Mouse (Mus musculus) liver, embryonic 13.5 days (tissue): Measurements from ENCODE around the gene Dock8. TPM values are rescaled to one million over a fixed set of nuclear protein-coding genes. Genes with fewer than 3 reads are reported as not detected.

ENCODE experiments used
- ATAC-seq: fragments of 200-750 bp; cut with Nextera tagmentation; 2 replicates; pipeline ENCODE4 v1.8.0; 2017; ENCODE audit warnings: low read depth, mild to moderate bottlenecking, moderate number of reproducible peaks, moderate library complexity
- DNase-seq: peaks from one replicate; pipeline ENCODE4 v3.0.0; 2022
- H3K27ac ChIP-seq: fragments of 300-500 bp; sonication (generic); 2 replicates; pipeline ENCODE4 v1.5.1; 2015; ENCODE audit warnings: moderate library complexity, mild to moderate bottlenecking, inconsistent platforms
- H3K27me3 ChIP-seq: fragments of 300-500 bp; sonication (generic); 2 replicates; pipeline ENCODE4 v1.6.1; 2015; ENCODE audit warnings: mild to moderate bottlenecking, inconsistent platforms
- H3K36me3 ChIP-seq: fragments of 300-500 bp; sonication (generic); 2 replicates; pipeline ENCODE4 v1.6.1; 2015; ENCODE audit warnings: mild to moderate bottlenecking, inconsistent platforms
- H3K4me1 ChIP-seq: fragments of 300-500 bp; sonication (generic); replicated peaks from 2 replicates; pipeline ENCODE4 v1.6.1; 2015; ENCODE audit warnings: inconsistent platforms
- H3K4me2 ChIP-seq: fragments of 300-500 bp; sonication (generic); 2 replicates; pipeline ENCODE4 v1.6.1; 2015; ENCODE audit warnings: inconsistent platforms, mild to moderate bottlenecking, moderate library complexity
- H3K4me3 ChIP-seq: fragments of 300-500 bp; sonication (generic); replicated peaks from 2 replicates; pipeline ENCODE4 v1.5.1; 2015; ENCODE audit warnings: mild to moderate bottlenecking, inconsistent platforms
- H3K9ac ChIP-seq: fragments of 300-500 bp; sonication (generic); 2 replicates; pipeline ENCODE4 v1.6.1; 2015; ENCODE audit warnings: mild to moderate bottlenecking, inconsistent platforms
- H3K9me3 ChIP-seq: fragments of 300-500 bp; sonication (generic); replicated peaks from 2 replicates; pipeline ENCODE4 v1.6.1; 2016; ENCODE audit warnings: inconsistent platforms
- WGBS: fragments of 180-500 bp; shearing (Covaris S2); methylation state at CpG from one replicate; pipeline ENCODE4 v1.1.7; 2015; ENCODE audit not compliant: insufficient replicate concordance; 5-methylcytosine and 5-hydroxymethylcytosine counted together
- polyA plus RNA-seq: library from polyadenylated mRNA; unstranded; fragments of >200 nt; fragmentation: Nextera tagmentation; extraction: Ambion mirVana; gene quantifications from 2 replicates; pipeline ENCODE4 v1.2.1, GENCODE M21; 2015

Gene Dock8
- polyA plus RNA-seq, 1 experiment from 2014 or later, result 6.7 TPM

DNA sequence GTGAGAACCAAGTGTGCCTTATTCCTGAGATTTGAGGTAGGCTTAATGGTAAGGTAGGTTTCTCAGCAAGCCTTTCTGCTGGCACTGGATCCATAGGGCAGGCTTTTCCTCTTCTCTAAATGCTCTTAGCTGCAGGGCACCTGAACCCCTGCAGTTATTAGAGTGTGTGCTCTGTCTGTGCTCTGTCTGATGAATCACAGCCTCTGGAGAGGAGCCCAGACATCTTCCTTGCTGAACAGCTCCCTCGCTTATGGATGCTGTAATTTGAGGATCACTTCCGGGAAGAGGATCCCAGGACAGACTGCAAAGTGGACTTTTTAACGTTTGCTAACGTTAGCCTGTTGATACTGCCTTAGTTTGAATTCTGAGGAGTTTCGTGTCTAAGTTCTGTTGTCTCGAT lies 41.9 kb downstream of the Dock8 start:
- DNase-seq (no peak), ATAC-seq (no peak)
- peaks cover 27% of the 10 kb centered on the region for H3K4me1 ChIP-seq
- H3K4me2 ChIP-seq, result no peak overlapping the region
- H3K4me3 ChIP-seq, result no peak overlapping the region
- WGBS, result 62% methylated on average over 6 of the region's 6 CpGs
- no peak overlapping the region for H3K27ac ChIP-seq
- H3K9me3 ChIP-seq, result no peaks in the 10 kb centered on the region
- no peak overlapping the region for H3K9ac ChIP-seq
- H3K27me3 ChIP-seq, result no peaks in the 10 kb centered on the region
- no peaks in the 10 kb centered on the region for H3K36me3 ChIP-seq

DNA sequence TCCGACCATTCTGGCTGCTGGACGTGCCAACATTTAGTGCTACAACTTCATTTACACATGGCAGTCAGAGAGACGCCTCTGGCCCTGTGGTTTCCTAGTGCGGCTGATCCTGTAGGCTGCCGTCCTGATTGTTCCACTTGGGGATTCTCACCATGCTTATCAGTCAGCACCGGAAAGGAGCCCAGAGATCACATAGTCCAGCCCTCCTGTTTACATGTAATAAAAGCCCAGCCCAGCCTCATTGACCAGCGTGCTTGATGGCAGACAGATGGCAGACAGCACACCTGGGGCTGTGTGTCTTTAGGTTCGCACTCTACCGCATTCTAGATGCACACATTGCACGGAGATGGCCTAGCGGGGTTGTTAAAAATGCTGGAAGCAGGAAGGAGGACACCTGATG lies 43.6 kb downstream of the Dock8 start:
- H3K9me3 ChIP-seq, result no peaks in the 10 kb centered on the region
- DNase-seq, result no peak
- H3K36me3 ChIP-seq, result no peaks in the 10 kb centered on the region
- ATAC-seq, result 0 out of 2 replicates have a peak, but pooled peaks have one; percentile 15
- H3K4me1 ChIP-seq, result peaks cover 18% of the 10 kb centered on the region
- H3K4me3 ChIP-seq, result no peak overlapping the region
- H3K9ac ChIP-seq, result no peak overlapping the region
- 56% methylated on average over 11 of the region's 11 CpGs for WGBS
- H3K27ac ChIP-seq, result no peak overlapping the region
- H3K27me3 ChIP-seq, result no peaks in the 10 kb centered on the region
- H3K4me2 ChIP-seq, result no peak overlapping the region

DNA sequence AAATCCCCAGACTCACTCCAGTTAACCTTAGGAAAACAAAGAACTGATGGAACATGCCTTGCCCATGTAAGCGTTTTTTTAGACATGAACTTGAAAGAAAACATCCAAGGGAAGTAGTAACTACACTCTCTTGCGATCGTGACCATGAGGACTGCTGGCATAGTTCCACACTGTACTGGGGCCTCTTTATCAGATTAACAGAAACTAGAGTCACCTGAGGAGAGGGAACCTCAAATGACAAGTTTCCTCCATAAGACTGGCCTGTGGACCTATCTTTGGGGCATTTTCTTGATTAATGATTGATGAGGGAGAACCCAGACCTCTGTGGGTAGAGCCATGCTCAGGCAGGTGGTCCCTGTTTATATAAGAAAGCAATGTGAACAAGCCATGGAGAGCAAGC lies 44.7 kb downstream of the Dock8 start:
- Histone ChIP-seq H3K27ac (no peak overlapping the region), H3K9me3 (no peaks in the 10 kb centered on the region), H3K9ac (no peak overlapping the region), H3K4me2 (no peak overlapping the region), H3K4me3 (no peak overlapping the region), H3K36me3 (no peaks in the 10 kb centered on the region), H3K27me3 (no peaks in the 10 kb centered on the region), H3K4me1 (peaks cover 18% of the 10 kb centered on the region)
- WGBS, result 52% methylated on average over 3 of the region's 3 CpGs
- ATAC-seq, result no peak
- DNase-seq, result no peak

DNA sequence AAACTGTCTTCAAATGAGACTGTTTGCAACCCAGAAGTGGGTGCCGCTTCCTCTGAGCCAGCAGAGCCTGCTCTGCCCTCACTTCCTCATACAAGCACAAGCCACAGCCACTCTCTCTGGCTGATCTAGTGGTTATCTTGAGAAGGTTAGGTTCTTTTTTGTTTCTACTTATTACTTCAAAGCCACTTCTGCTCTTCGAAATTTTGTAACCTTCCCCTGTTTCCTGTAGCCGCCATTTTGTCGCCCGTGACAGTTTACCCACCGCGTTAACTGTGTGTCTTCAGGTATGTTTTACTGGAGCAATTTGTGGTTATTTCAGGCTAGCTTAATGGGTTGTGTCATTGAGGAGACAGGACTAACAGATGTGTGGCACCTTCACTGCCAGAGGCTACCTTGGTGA lies 53.0 kb downstream of the Dock8 start:
- H3K4me3 ChIP-seq, result no peak overlapping the region
- H3K4me2 ChIP-seq, result no peak overlapping the region
- peak overlapping the region; percentile 64; the same call in 1 of the 2 replicates for H3K27ac ChIP-seq
- H3K9me3 ChIP-seq, result no peaks in the 10 kb centered on the region
- ATAC-seq, result no peak
- no peak overlapping the region for H3K9ac ChIP-seq
- peak; percentile 10 for DNase-seq
- no peaks in the 10 kb centered on the region for H3K27me3 ChIP-seq
- 37% methylated on average over 7 of the region's 7 CpGs for WGBS
- H3K36me3 ChIP-seq, result no peaks in the 10 kb centered on the region
- H3K4me1 ChIP-seq, result peaks cover 36% of the 10 kb centered on the region

DNA sequence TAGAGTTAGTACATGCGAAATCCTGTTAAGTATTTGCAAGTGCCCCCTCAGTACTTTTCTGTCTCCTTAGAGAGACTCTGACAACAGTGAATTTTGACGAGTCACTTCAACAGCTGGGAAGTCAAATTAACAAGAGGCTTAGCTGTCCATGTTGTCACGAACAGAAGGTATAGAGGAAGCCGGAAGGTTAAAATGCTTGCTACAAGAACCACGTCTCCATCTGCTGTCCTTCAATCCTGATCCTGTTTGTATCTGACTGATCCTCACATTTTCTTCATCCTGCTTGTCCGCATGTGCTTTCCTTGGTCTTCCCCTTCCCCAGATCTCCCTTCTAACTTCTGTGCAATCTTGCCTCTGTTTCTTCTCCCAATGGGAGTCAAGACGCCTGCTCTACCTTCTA lies 53.8 kb downstream of the Dock8 start:
- H3K36me3 ChIP-seq, result no peaks in the 10 kb centered on the region
- H3K9me3 ChIP-seq, result no peaks in the 10 kb centered on the region
- H3K9ac ChIP-seq, result no peak overlapping the region
- WGBS, result 61% methylated on average over 7 of the region's 7 CpGs
- H3K4me1 ChIP-seq, result peaks cover 36% of the 10 kb centered on the region
- H3K27ac ChIP-seq, result peak overlapping the region; percentile 64; the same call in 1 of the 2 replicates
- no peak for ATAC-seq
- DNase-seq, result no peak
- H3K4me3 ChIP-seq, result no peak overlapping the region
- H3K27me3 ChIP-seq, result no peaks in the 10 kb centered on the region
- no peak overlapping the region; the same call in 1 of the 2 replicates for H3K4me2 ChIP-seq

DNA sequence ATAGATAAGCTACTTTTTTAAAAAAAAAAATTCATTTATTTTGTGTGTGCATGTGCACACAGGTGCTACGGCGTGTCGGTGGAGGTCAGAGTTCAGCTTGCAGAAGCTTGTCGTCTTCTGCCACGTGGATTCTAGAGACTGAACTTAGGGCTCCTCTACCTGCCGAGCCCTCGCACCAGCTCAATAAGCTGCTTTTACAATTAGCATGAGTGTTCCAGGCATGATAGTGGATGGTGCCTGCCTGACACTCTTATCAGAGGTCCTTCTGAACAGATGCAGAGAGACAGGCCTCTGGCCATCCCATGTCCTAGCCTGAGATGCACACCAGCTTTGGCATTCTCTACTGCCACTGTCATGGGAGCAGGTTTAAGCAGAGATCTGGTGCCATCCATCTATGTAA lies 55.7 kb downstream of the Dock8 start:
- no peaks in the 10 kb centered on the region for H3K9me3 ChIP-seq
- H3K4me1 ChIP-seq, result peaks cover 36% of the 10 kb centered on the region
- DNase-seq, result peak; percentile 45
- H3K4me3 ChIP-seq, result no peak overlapping the region
- H3K9ac ChIP-seq, result no peak overlapping the region
- H3K36me3 ChIP-seq, result no peaks in the 10 kb centered on the region
- WGBS, result 34% methylated on average over 7 of the region's 7 CpGs
- peak; percentile 94 for ATAC-seq
- no peaks in the 10 kb centered on the region for H3K27me3 ChIP-seq
- H3K27ac ChIP-seq, result 0 out of 2 replicates have a peak overlapping the region, but pooled peaks have one; percentile 45
- H3K4me2 ChIP-seq, result peak overlapping the region; percentile 6; the same call in 1 of the 2 replicates

DNA sequence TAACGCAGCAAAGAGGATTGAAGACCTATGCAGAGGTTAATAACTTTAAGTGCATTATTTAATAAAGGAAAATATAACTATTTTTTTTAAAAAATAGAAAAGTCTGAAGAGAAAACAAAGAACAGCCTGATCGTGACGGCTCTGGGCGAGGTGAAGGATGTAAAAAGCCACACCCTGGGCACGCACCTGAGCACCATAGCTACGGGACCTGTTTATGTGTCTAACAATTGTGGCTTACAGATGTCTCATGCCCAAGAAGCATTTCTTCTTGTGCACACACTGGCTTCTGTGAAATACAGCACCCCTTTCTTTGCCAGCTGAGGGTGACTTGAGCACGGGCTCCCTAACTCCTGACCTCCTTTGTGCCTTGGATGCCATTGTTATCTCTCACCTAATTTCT lies 56.2 kb downstream of the Dock8 start:
- WGBS, result 81% methylated on average over 7 of the region's 7 CpGs
- H3K4me2 ChIP-seq, result no peak overlapping the region
- ATAC-seq, result no peak

DNA sequence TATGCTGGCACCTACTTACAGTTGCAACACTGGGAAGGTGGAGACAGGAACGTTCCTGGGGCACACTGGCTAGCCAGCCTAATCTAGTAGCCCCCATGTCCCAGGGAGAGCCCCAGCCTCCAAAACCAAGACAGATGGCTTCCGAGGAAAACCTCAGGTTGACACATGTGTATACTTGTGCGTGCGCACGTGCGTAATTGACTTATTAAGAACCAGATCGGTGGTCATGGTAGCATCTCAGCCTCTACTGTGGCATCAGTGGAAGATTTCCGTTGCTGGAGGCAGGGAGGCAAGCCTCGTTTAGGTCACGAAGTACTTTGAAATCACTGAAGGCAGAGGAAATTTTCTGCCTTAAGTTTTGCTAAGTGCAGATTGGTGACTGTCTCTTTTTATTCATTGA lies 56.9 kb downstream of the Dock8 start:
- ATAC-seq, result no peak

More for the DNA sequence above, 56.2 kb downstream of the Dock8 start:
- no peak overlapping the region for H3K9ac ChIP-seq
- DNase-seq, result no peak
- peaks cover 36% of the 10 kb centered on the region for H3K4me1 ChIP-seq
- H3K9me3 ChIP-seq, result no peaks in the 10 kb centered on the region
- H3K27ac ChIP-seq, result no peak overlapping the region
- H3K4me3 ChIP-seq, result no peak overlapping the region
- no peaks in the 10 kb centered on the region for H3K27me3 ChIP-seq
- no peaks in the 10 kb centered on the region for H3K36me3 ChIP-seq

DNA sequence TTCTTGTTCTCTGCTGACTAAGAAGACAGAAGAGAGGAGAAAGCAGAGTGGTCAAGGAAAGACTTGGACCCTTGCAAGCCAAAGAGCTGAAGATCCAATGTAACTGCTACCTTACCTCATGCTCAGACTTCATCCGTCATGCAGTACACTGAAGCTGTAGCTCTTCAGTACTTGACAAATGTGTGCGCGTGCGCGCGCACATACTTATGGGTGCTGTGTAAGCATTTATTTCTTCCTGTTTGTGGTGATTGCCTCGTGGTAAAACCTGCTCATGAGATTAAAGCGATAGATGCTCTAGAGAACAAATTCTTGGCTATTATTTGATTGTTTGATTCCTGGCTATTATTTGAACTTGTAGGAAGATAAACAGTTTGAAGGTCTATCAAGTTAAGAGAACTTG lies 58.5 kb downstream of the Dock8 start:
- DNase-seq (no peak), ATAC-seq (no peak)
- no peaks in the 10 kb centered on the region for H3K36me3 ChIP-seq
- no peaks in the 10 kb centered on the region for H3K27me3 ChIP-seq
- no peak overlapping the region for H3K4me3 ChIP-seq
- H3K4me1 ChIP-seq, result peaks cover 25% of the 10 kb centered on the region
- no peak overlapping the region for H3K4me2 ChIP-seq
- H3K27ac ChIP-seq, result no peak overlapping the region
- no peak overlapping the region for H3K9ac ChIP-seq
- 84% methylated on average over 8 of the region's 8 CpGs for WGBS
- H3K9me3 ChIP-seq, result no peaks in the 10 kb centered on the region

More for the DNA sequence above, 56.9 kb downstream of the Dock8 start:
- no peaks in the 10 kb centered on the region for H3K9me3 ChIP-seq
- H3K4me1 ChIP-seq, result peaks cover 32% of the 10 kb centered on the region
- no peak overlapping the region for H3K27ac ChIP-seq
- 85% methylated on average over 10 of the region's 10 CpGs for WGBS
- no peaks in the 10 kb centered on the region for H3K36me3 ChIP-seq
- no peak overlapping the region for H3K4me3 ChIP-seq
- DNase-seq, result no peak
- H3K4me2 ChIP-seq, result no peak overlapping the region
- H3K9ac ChIP-seq, result no peak overlapping the region
- H3K27me3 ChIP-seq, result no peaks in the 10 kb centered on the region

DNA sequence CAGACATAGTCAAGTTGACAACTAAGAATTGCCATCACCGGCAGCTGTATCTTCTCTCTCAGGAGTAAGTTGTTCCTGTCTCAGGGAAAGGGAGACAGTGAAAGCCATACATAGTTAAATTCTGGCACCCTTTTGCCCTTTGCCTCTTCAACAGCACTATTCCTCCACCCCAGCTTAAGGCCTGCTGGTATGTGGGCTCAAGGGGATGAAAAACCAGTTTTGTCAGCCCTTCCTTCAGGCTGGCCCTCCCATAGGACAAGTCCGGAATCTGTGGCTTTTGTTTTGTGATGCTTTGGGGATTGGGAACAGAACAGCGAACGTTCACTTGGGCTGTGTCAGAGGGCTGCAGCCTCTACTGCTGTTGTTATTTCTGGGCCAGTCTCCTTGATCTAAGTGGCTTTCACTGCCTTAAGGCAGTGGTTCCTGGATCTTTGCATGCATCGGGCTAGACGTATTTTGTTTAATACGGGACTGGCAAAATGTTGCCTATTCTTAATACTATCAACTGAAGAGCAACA lies 60.6 kb downstream of the Dock8 start:
- no peak for ATAC-seq
- 81% methylated on average over 7 of the region's 7 CpGs for WGBS
- Histone ChIP-seq H3K27me3 (no peaks in the 10 kb centered on the region), H3K36me3 (no peaks in the 10 kb centered on the region), H3K4me3 (no peak overlapping the region), H3K9ac (no peak overlapping the region), H3K4me1 (peaks cover 12% of the 10 kb centered on the region), H3K27ac (no peak overlapping the region), H3K4me2 (no peak overlapping the region), H3K9me3 (no peaks in the 10 kb centered on the region)
- no peak for DNase-seq

DNA sequence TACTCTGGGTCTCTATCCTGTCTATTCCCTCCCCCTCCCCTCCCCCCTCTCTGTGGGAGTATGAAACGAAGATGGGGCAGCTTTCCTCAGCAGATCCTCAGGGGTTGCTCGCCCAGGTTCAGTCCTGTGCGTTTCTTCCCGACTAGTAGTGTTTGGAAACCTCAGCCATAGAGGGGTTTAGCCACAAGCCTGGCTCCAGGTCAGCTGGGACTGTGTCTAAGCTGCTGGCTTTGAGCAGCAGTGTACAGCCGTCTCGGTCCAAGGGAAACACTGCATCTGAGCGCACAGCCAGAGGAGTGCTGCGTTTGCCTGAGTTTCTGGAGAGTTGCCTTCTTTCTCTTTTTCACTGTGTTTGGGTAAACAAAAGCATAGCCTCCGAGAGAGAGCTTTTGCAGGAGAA lies 61.0 kb downstream of the Dock8 start:
- Histone ChIP-seq H3K4me2 (no peak overlapping the region), H3K9ac (no peak overlapping the region), H3K4me3 (no peak overlapping the region), H3K36me3 (no peaks in the 10 kb centered on the region), H3K4me1 (peaks cover 8% of the 10 kb centered on the region), H3K9me3 (no peaks in the 10 kb centered on the region), H3K27ac (no peak overlapping the region), H3K27me3 (no peaks in the 10 kb centered on the region)
- no peak for ATAC-seq
- DNase-seq, result no peak
- WGBS, result 71% methylated on average over 9 of the region's 9 CpGs

DNA sequence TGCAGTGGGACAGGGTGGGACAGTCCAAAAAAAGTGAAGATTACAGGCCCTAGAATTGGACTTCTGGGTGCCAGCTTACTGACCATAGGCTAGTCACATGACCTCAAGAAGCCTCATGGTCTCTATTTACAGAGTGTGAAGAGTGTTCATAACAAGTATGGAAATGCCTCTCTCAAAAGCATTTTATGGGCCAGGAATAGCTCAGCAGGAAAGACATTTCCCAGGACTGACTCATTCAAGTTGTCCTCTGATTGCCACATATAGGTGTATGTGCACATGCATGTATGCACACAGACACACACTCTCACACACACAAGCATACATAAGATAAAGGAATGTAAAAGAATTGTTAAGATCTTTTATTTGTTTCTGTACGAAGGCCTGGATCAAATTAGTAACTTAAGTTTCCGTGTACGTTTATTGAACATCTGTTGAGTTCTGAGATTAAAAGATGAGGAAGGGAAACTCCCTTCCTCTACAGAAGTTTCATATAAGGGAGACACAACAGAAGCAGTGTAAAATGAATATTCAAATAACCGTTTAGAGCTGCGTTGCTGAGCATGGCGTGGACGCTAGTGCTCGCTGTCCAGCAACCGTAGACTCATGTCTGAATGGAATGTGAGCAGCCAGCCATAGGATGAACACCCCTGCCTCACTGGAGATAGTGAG lies 63.0 kb downstream of the Dock8 start:
- H3K9ac ChIP-seq, result no peak overlapping the region
- H3K27me3 ChIP-seq, result no peaks in the 10 kb centered on the region
- no peaks in the 10 kb centered on the region for H3K9me3 ChIP-seq
- no peak for ATAC-seq
- H3K4me1 ChIP-seq, result no peaks in the 10 kb centered on the region
- H3K4me3 ChIP-seq, result no peak overlapping the region
- no peaks in the 10 kb centered on the region for H3K36me3 ChIP-seq
- H3K4me2 ChIP-seq, result no peak overlapping the region
- 81% methylated on average over 9 of the region's 9 CpGs for WGBS
- no peak overlapping the region for H3K27ac ChIP-seq
- no peak for DNase-seq
